Mouse (Mus musculus): ENCODE results near the gene Olfr287.

- TF ChIP-seq TAL1 (IDR thresholded peaks at IDR 0.05; ENCODE audit: low read length) (no peak), GATA1 (IDR thresholded peaks at IDR 0.05; ENCODE audit: low read length) (no peak)
Observed at GRCm38 (mm10) chr15:98222377-98222776, 1.5 kb upstream of the Olfr287 start.

Data from erythroblast, embryonic 14.5 days (primary cell).